Mouse (Mus musculus) adrenal gland, adult 2 months (tissue): ENCODE measurements around the gene Inpp5b. TPM values are rescaled to one million over a fixed set of nuclear protein-coding genes. Genes with fewer than 3 reads are reported as not detected.
"Not testable (repeated sequence)": the region's sequence is repeated elsewhere in the genome, so short reads cannot be mapped to it uniquely, and the experiment has no call there.

ENCODE experiments used
- DNase-seq: peaks from one replicate; pipeline ENCODE4 v3.0.0; 2021
- polyA plus RNA-seq: library from polyadenylated mRNA; depleted of rRNA; stranded (reverse); fragments of >200 nt; gene quantifications from 2 replicates; pipeline ENCODE4 v1.2.3, GENCODE M21; 2012
- total RNA-seq, 2 experiments: library from RNA; stranded (reverse); gene quantifications; 2 replicates each; pipeline ENCODE4 v1.2.3; 2021

Inpp5b gene
- total and polyA plus RNA-seq, 3 experiments, result 16.3 to 26.0 (median 20.1) TPM

GRCm38 (mm10) chr4:124709961-124710446 is 31.6 kb upstream of the Inpp5b start:
- DNase-seq, result peak; percentile 79

GRCm38 (mm10) chr4:124710776-124711291 is 30.8 kb upstream of the Inpp5b start:
- peak; percentile 41 for DNase-seq

GRCm38 (mm10) chr4:124712618-124713017 is 29.0 kb upstream of the Inpp5b start:
- DNase-seq, result no peak

DNA sequence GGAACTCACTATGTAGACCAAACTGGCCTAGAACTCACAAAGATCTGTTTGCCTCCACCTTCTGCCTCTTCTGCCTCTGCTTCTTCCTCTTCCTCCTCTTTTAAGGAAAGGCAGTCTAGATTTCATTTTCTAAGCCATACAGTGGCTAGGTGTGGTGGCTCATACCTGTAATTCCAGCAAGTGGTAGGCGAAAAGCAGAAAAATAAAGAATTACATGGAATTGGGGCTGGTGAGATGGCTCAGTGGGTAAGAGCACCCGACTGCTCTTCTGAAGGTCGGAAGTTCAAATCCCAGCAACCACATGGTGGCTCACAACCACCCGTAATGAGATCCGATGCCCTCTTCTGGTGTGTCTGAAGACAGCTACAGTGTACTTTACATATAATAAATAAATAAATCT is 27.8 kb upstream of the Inpp5b start:
- DNase-seq, result not testable (repeated sequence)

GRCm38 (mm10) chr4:124714545-124715481 is 26.8 kb upstream of the Inpp5b start, which contains the start of gene Sf3a3:
Gene Sf3a3, plus strand, starts transcription at chr4:124714776.
- DNase-seq, result peak; percentile 96

- DNase-seq, result no peak
These were observed 22.5 kb upstream of the Inpp5b start for GRCm38 (mm10) chr4:124719101-124719500.

DNA sequence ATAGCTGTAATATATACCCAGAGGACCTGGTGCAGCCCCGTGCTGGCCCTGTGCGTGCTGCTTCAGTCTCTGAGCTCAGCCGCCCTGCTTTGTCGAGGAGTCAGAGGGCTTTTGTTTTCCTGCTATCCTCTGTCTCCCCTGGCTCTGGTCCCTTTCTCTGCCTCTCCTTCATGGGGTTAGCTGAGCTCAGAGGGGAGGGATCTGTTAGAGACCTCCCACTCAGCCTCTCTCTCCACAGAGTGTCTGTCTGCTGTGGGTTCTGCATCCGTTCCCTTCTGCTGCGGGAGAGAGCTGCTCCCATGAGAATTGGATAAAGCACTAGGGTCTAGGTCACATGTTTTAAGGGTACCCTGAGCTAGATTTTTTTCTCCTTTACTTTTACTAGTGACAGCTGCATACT is 15.5 kb upstream of the Inpp5b start:
- DNase-seq, result no peak

DNA sequence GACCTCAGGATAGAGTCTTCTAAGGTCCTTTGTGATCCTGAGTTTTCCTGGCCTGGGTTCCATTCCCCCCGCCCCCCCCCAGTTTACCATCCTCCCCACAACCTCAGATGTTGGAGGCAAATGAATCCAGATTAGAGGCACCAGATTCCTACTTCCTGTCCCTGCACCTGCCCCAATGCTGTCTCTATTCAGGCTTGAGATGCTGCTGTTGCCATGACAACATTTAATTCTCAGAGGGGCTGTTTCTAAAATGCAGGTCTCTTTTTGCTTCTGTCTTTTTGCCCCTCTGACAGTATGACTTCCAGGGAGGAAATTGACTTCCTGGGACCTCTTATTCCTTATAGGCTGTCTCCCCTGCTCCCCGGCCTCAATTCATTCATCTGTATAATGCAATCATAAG is 4.7 kb upstream of the Inpp5b start:
- DNase-seq, result no peak

GRCm38 (mm10) chr4:124737486-124737885 is 4.2 kb upstream of the Inpp5b start:
- DNase-seq, result no peak

DNA sequence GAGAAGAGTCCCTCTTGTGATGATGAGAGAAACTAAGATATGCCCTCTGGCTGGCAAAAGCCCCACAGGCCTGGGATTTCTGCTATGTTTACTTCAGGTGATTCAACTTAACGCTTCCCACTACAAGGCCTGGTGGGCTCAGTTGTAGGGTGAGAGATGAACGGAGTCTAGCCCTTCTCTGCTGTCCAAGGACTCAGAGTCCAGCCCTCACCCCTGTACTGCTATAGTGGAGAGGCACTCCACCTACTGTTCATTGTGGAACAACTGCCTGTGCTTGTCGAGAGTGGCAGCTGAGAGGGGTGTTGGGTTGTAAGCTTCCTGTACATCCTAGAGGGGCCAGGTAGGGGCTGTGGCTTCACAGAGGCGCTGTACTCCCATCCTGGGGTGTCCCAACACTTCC is 3.6 kb upstream of the Inpp5b start:
- DNase-seq, result no peak

DNA sequence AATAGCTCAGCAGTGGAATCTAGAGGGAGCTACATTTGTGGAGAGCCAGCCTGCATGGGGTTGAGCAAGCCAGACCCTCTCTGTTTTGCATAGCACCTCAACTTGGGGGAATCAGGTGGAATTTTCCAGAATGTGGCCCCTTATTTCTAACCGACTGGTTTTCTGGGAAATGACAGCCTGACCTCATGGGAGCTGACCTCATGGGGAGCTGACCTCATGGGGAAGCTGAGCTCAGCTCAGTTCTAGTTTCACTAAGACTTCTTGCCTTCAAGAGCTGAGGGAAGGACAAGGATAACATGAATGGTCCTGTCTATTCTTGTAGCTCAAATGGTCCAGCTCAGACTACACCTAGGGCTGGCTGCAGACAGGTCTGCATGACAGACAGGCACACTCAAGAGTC is 2.9 kb upstream of the Inpp5b start:
- no peak for DNase-seq

DNA sequence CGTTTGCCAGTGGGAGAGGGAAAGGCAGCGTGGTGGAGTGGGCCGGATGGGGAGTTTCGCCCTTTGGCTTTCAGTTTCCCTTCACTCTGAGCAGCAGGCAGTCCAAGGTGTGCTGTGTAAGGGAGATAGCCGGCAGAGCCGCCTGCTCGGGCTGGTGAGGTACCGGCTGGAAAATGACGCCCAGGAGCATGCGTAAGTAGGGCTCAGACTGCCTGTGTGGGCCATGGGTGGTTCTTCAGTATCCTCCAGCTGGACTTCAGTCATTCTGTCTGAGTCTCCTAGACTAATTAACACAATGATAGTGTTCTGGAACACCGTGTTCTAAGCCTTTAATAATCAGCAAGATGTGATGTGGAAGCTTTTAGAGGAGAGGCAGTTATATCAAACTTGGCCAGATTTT is 1.2 kb downstream of the Inpp5b start:
- DNase-seq, result no peak

GRCm38 (mm10) chr4:124746577-124746976 is 4.9 kb downstream of the Inpp5b start:
- no peak for DNase-seq

GRCm38 (mm10) chr4:124747851-124748250 is 6.2 kb downstream of the Inpp5b start:
- DNase-seq, result no peak

- DNase-seq, result peak; percentile 99
These were observed 9.9 kb downstream of the Inpp5b start for GRCm38 (mm10) chr4:124751300-124752250.

DNA sequence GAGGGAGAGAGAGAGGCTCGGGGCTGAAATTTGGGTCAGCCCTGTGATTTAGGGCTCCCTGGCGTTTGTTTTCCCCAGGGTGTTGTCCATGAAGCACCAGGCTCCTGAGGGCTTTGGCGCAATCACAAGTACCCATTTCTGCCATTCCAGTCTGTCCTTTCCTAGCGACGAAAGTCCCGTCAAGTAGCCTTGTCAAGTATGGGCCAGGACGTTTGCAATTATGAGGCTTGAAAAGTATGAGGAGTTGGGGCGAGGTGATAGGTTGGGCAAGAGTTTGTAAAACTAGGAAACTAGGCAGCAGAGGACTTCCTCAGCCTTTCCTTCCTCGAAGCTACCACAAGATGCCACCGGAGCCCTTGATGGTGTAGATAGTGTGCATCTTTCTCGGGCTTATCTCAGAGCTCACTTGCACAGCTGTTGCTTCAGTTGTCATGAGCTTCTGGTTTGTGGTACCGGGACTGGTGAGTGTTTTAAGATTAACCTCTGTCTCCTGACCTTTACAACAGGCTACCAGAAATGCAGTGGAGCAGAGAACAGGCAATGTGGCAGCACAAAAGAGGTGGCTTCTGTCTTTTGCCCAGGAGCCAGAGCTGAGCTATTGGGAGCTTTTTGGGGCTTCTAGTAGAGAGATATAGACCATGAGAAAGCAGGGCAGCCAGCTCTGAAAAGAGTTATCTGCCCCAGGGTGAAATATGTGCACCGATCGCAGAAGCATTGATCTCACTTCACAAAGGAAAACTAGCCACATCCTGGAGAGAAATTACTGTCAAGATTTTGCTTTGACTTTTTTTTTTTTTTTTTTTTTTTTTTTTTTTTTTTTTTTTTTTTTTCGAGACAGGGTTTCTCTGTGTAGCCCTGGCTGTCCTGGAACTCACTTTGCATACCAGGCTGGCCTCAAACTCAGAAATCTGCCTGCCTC is 10.9 kb downstream of the Inpp5b start:
- no peak for DNase-seq

DNA sequence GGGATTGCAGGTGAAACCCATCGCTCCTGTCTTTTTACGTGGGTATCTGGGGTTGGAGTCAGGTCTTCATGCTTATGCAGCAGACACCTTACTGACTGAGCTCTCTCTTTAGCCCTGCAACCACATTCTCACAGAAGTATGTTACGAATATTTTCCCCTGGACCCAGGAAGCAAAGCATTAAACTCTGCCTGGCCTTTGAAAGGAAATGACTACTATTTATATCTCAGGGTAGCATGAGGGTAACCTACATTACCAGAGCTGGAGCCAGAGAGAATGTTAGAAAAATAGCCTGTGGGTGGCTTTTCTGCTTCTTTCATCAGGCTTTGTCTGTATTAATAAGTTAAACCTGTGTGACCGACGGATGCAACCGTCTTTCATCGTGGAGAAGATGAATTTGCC is 13.9 kb downstream of the Inpp5b start:
- no peak for DNase-seq

GRCm38 (mm10) chr4:124759305-124759811 is 17.7 kb downstream of the Inpp5b start:
- DNase-seq, result peak; percentile 64

- DNase-seq, result no peak
These were observed 19.6 kb downstream of the Inpp5b start for GRCm38 (mm10) chr4:124761201-124761600.

DNA sequence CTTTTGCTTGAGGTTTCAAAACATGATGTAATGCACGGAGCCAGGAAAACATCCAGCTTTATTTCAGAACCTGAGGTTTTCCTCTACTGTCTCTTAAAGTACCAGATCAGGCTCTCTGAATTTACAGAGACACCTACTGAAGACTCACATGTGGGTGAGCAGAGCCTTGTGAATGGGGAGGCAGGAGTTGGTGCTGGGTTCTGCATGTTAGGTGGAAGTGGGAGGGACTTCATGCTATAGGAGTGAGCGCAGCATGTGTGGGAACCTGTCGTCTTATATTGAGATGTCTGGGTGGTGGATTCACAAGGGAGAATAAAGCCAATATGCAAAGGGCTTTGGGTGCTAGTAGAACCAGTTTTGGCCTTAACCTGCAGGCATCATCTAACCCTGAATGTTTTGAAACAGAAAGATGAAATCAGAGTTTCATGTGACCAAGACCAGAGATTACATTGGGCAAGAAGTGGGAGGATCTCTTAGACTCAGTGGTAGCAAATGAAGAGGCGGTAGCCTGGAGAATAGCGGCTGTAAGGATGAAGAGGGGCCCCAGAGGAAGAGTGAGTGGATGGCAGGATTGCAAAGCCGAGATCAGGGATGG is 21.3 kb downstream of the Inpp5b start:
- no peak for DNase-seq
